Mouse (Mus musculus): ENCODE measurements at regions not wholly inside any gene's neighbourhood (a gene's known extent, or its start where the extent isn't known, plus 50 kb on each side); places are given as distances from the start of the nearest gene placed in this dataset.

- Histone ChIP-seq H3K4me1 (ENCODE audit: control insufficient read depth, insufficient read depth, low read length) (no peaks in the 10 kb centered on the region), H3K4me3 (ENCODE audit: insufficient read depth, low read depth, low read length) (no peak overlapping the region), H3K27me3 (ENCODE audit: control insufficient read depth, insufficient read depth, low read length) (no peaks in the 10 kb centered on the region), H3K9ac (ENCODE audit: low read depth, low read length) (no peak overlapping the region), H3K36me3 (ENCODE audit: control insufficient read depth, insufficient read depth, low read length) (no peaks in the 10 kb centered on the region), H3K79me2 (ENCODE audit: control insufficient read depth, insufficient read depth, low read length) (no peaks in the 10 kb centered on the region), H3K27ac (replicated peaks; ENCODE audit: insufficient read depth, low read depth, low read length) (no peak overlapping the region)
- no peak for DNase-seq (ENCODE audit: extremely low read depth, low read depth, low spot score)
- WGBS = 80% methylated on average over 4 of the region's 4 CpGs
- TF ChIP-seq CTCF (IDR thresholded peaks at IDR 0.05; ENCODE audit: low read depth, low read length) (no peak), POLR2A (IDR thresholded peaks at IDR 0.05; ENCODE audit: extremely low read depth, insufficient read depth, low read length) (no peak)
These were observed 96.7 kb downstream of the Evx1 start for GRCm38 (mm10) chr6:52409991-52410390.

- Histone ChIP-seq H3K4me3 (ENCODE audit: insufficient read depth, low read depth, low read length) (no peak overlapping the region), H3K9ac (ENCODE audit: low read depth, low read length) (no peak overlapping the region), H3K79me2 (ENCODE audit: control insufficient read depth, insufficient read depth, low read length) (no peaks in the 10 kb centered on the region), H3K27ac (replicated peaks; ENCODE audit: insufficient read depth, low read depth, low read length) (no peak overlapping the region), H3K27me3 (ENCODE audit: control insufficient read depth, insufficient read depth, low read length) (no peaks in the 10 kb centered on the region), H3K4me1 (ENCODE audit: control insufficient read depth, insufficient read depth, low read length) (no peaks in the 10 kb centered on the region), H3K36me3 (ENCODE audit: control insufficient read depth, insufficient read depth, low read length) (no peaks in the 10 kb centered on the region)
- no peak for DNase-seq (ENCODE audit: extremely low read depth, low read depth, low spot score)
- TF ChIP-seq CTCF (IDR thresholded peaks at IDR 0.05; ENCODE audit: low read depth, low read length) (no peak), POLR2A (IDR thresholded peaks at IDR 0.05; ENCODE audit: extremely low read depth, insufficient read depth, low read length) (no peak)
- 95% methylated on average over 5 of the region's 5 CpGs for WGBS
These were observed 97.4 kb downstream of the Evx1 start for GRCm38 (mm10) chr6:52410711-52411110.

- TF ChIP-seq POLR2A (IDR thresholded peaks at IDR 0.05; ENCODE audit: extremely low read depth, insufficient read depth, low read length) (no peak), CTCF (IDR thresholded peaks at IDR 0.05; ENCODE audit: low read depth, low read length) (no peak)
- DNase-seq (ENCODE audit: extremely low read depth, low read depth, low spot score) = no peak
- 87% methylated on average over 2 of the region's 2 CpGs for WGBS
- no peak overlapping the region for H3K27ac ChIP-seq (replicated peaks; ENCODE audit: insufficient read depth, low read depth, low read length)
- no peak overlapping the region for H3K4me3 ChIP-seq (ENCODE audit: insufficient read depth, low read depth, low read length)
- no peaks in the 10 kb centered on the region for H3K27me3 ChIP-seq (ENCODE audit: control insufficient read depth, insufficient read depth, low read length)
- H3K79me2 ChIP-seq (ENCODE audit: control insufficient read depth, insufficient read depth, low read length) = no peaks in the 10 kb centered on the region
- H3K9ac ChIP-seq (ENCODE audit: low read depth, low read length) = no peak overlapping the region
- no peaks in the 10 kb centered on the region for H3K36me3 ChIP-seq (ENCODE audit: control insufficient read depth, insufficient read depth, low read length)
- H3K4me1 ChIP-seq (ENCODE audit: control insufficient read depth, insufficient read depth, low read length) = no peaks in the 10 kb centered on the region
These were observed 98.0 kb downstream of the Evx1 start for GRCm38 (mm10) chr6:52411302-52411701.

- Histone ChIP-seq H3K27me3 (ENCODE audit: control insufficient read depth, insufficient read depth, low read length) (no peaks in the 10 kb centered on the region), H3K4me1 (ENCODE audit: control insufficient read depth, insufficient read depth, low read length) (no peaks in the 10 kb centered on the region), H3K27ac (replicated peaks; ENCODE audit: insufficient read depth, low read depth, low read length) (no peak overlapping the region), H3K4me3 (ENCODE audit: insufficient read depth, low read depth, low read length) (no peak overlapping the region), H3K79me2 (ENCODE audit: control insufficient read depth, insufficient read depth, low read length) (no peaks in the 10 kb centered on the region), H3K9ac (ENCODE audit: low read depth, low read length) (no peak overlapping the region), H3K36me3 (ENCODE audit: control insufficient read depth, insufficient read depth, low read length) (no peaks in the 10 kb centered on the region)
- peak; percentile 50 for DNase-seq (ENCODE audit: extremely low read depth, low read depth, low spot score)
- TF ChIP-seq CTCF (IDR thresholded peaks at IDR 0.05; ENCODE audit: low read depth, low read length) (no peak), POLR2A (IDR thresholded peaks at IDR 0.05; ENCODE audit: extremely low read depth, insufficient read depth, low read length) (no peak)
- WGBS = 76% methylated on average over 4 of the region's 4 CpGs
These were observed 100.3 kb downstream of the Evx1 start for GRCm38 (mm10) chr6:52413639-52414038.

- 93% methylated on average over 14 of the region's 14 CpGs for WGBS
- H3K4me3 ChIP-seq (ENCODE audit: insufficient read depth, low read depth, low read length) = no peak overlapping the region
- no peak for DNase-seq (ENCODE audit: extremely low read depth, low read depth, low spot score)
- H3K27ac ChIP-seq (replicated peaks; ENCODE audit: insufficient read depth, low read depth, low read length) = no peak overlapping the region
- H3K4me1 ChIP-seq (ENCODE audit: control insufficient read depth, insufficient read depth, low read length) = no peaks in the 10 kb centered on the region
- H3K9ac ChIP-seq (ENCODE audit: low read depth, low read length) = no peak overlapping the region
- no peak for TF ChIP-seq CTCF (IDR thresholded peaks at IDR 0.05; ENCODE audit: low read depth, low read length)
- no peak for TF ChIP-seq POLR2A (IDR thresholded peaks at IDR 0.05; ENCODE audit: extremely low read depth, insufficient read depth, low read length)
- no peaks in the 10 kb centered on the region for H3K27me3 ChIP-seq (ENCODE audit: control insufficient read depth, insufficient read depth, low read length)
- H3K79me2 ChIP-seq (ENCODE audit: control insufficient read depth, insufficient read depth, low read length) = no peaks in the 10 kb centered on the region
- H3K36me3 ChIP-seq (ENCODE audit: control insufficient read depth, insufficient read depth, low read length) = no peaks in the 10 kb centered on the region
These were observed 102.1 kb downstream of the Evx1 start for GRCm38 (mm10) chr6:52415341-52415946.

- Histone ChIP-seq H3K4me1 (ENCODE audit: control insufficient read depth, insufficient read depth, low read length) (no peaks in the 10 kb centered on the region), H3K9ac (ENCODE audit: low read depth, low read length) (no peak overlapping the region), H3K27ac (replicated peaks; ENCODE audit: insufficient read depth, low read depth, low read length) (no peak overlapping the region), H3K27me3 (ENCODE audit: control insufficient read depth, insufficient read depth, low read length) (no peaks in the 10 kb centered on the region), H3K36me3 (ENCODE audit: control insufficient read depth, insufficient read depth, low read length) (no peaks in the 10 kb centered on the region), H3K79me2 (ENCODE audit: control insufficient read depth, insufficient read depth, low read length) (no peaks in the 10 kb centered on the region), H3K4me3 (ENCODE audit: insufficient read depth, low read depth, low read length) (no peak overlapping the region)
- WGBS = 43% methylated on average over 3 of the region's 3 CpGs
- no peak for DNase-seq (ENCODE audit: extremely low read depth, low read depth, low spot score)
- no peak for TF ChIP-seq CTCF (IDR thresholded peaks at IDR 0.05; ENCODE audit: low read depth, low read length)
- TF ChIP-seq POLR2A (IDR thresholded peaks at IDR 0.05; ENCODE audit: extremely low read depth, insufficient read depth, low read length) = no peak
These were observed 103.2 kb downstream of the Evx1 start for GRCm38 (mm10) chr6:52416491-52416890.
